Mouse (Mus musculus): Measurements from ENCODE around the gene Cylc2.

The Cylc2 gene

DNA sequence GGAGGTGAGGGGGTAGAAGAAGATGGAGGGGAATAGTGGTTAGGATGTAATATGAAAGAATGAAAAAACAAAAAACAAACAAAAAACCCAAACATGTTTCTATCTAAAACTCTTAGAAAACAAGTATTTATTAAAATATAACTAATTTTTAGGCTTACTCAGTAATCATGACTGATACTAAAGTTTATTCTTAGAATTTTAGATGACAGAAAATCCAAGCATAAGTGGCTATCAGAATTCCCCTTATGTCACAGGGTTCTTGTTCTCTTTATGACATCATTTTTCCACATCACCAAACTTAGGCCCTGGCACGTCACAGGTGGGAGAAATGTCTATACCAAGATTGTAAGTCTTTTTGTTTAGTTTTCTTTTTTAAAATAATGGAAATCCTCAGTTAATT is at the start of gene Cylc2:
Cylc2 (plus strand) TSS at position 301 of the 400 bp plus-strand sequence.
- in situ Hi-C loops (cut with MseI, MboI), result no loop called here

Data from mouse trophoblast stem cell (cell line).